Mouse (Mus musculus) ES-E14 (cell line): ENCODE results near the gene Syngap1. TPM values are rescaled to one million over a fixed set of nuclear protein-coding genes. Genes with fewer than 3 reads are reported as not detected.

Experiments used
- DNase-seq: peaks from one replicate; pipeline ENCODE4 v3.0.0-alpha.2; 2013; ENCODE audit warnings: low read depth, low spot score
- H3K27ac ChIP-seq: 2 replicates; pipeline ENCODE4 v1.5.1; 2012; ENCODE audit warnings: low read depth, mild to moderate bottlenecking, low read length, moderate library complexity, mixed read lengths; ENCODE audit not compliant: poor library complexity, insufficient read depth, severe bottlenecking
- H3K36me3 ChIP-seq: 2 replicates; pipeline ENCODE4 v1.6.1; 2012; ENCODE audit warnings: mild to moderate bottlenecking, low read length, moderate library complexity, mixed read lengths; ENCODE audit not compliant: control insufficient read depth, poor library complexity, insufficient read depth, severe bottlenecking
- H3K4me1 ChIP-seq, 2 experiments: fragments of 150-350 bp in 1 of 2; sonication (generic) in 1 of 2; 2 replicates each; pipeline ENCODE4 v1.6.1; 2012; ENCODE audit warnings: low read length in 2 of 2, mild to moderate bottlenecking in 1 of 2, mixed read lengths in 1 of 2; ENCODE audit not compliant: control insufficient read depth in 2 of 2, insufficient read depth in 2 of 2, poor library complexity in 1 of 2
- H3K4me3 ChIP-seq, 2 experiments: fragments of 150-350 bp in 1 of 2; sonication (generic) in 1 of 2; 2 replicates each; pipeline ENCODE4 v1.5.1; 2012; ENCODE audit warnings: low read length in 2 of 2, low read depth in 1 of 2, mild to moderate bottlenecking in 1 of 2, mixed read lengths in 1 of 2; ENCODE audit not compliant: insufficient read depth in 1 of 2, poor library complexity in 1 of 2, severe bottlenecking in 1 of 2
- H3K9ac ChIP-seq: 2 replicates; pipeline ENCODE4 v1.6.1; 2012; ENCODE audit warnings: low read depth, mild to moderate bottlenecking, low read length, mixed read lengths; ENCODE audit not compliant: poor library complexity, insufficient read depth, severe bottlenecking
- H3K9me3 ChIP-seq: fragments of 150-350 bp; sonication (generic); 2 replicates; pipeline ENCODE4 v1.6.1; 2012; ENCODE audit warnings: low read depth, mild to moderate bottlenecking, low read length; ENCODE audit not compliant: control insufficient read depth, insufficient read depth
- CHD2 ChIP-seq: IDR thresholded peaks from 2 replicates; pipeline ENCODE4 v1.6.1; 2014; ENCODE audit warnings: mild to moderate bottlenecking, low read depth, low read length, inconsistent platforms
- HCFC1 ChIP-seq: IDR thresholded peaks from 2 replicates; pipeline ENCODE4 v1.6.1; 2012; ENCODE audit warnings: low read length, inconsistent platforms, borderline replicate concordance; ENCODE audit not compliant: insufficient read depth
- MAFK ChIP-seq: IDR thresholded peaks from 2 replicates; pipeline ENCODE4 v1.6.1; 2014; ENCODE audit warnings: mild to moderate bottlenecking, low read depth, low read length, inconsistent platforms; ENCODE audit not compliant: insufficient read depth
- ZC3H11A ChIP-seq: IDR thresholded peaks from 2 replicates; pipeline ENCODE4 v1.6.1; 2012; ENCODE audit warnings: low read depth, mild to moderate bottlenecking, inconsistent platforms, low read length, borderline replicate concordance
- ZNF384 ChIP-seq: IDR thresholded peaks from 2 replicates; pipeline ENCODE4 v1.6.1; 2012; ENCODE audit warnings: low read depth, low read length, inconsistent platforms
- in situ Hi-C, 2 experiments: fragments of 600-800 bp; cut with MboI; formaldehyde crosslinking; loops; one replicate each; pipeline ENCODE4 v1.15.1; 2025; ENCODE audit warnings: low sequenced_read_pairs in 2 of 2, inconsistent platforms in 1 of 2; ENCODE audit not compliant: unreplicated experiment in 2 of 2
- total RNA-seq: library from RNA; depleted of rRNA; stranded (reverse); fragments of 300-350 nt; gene quantifications from 2 replicates; pipeline ENCODE4 v1.2.3, GENCODE M21; 2012

The Syngap1 gene
- total RNA-seq, 1 experiment = 6.6 TPM

- H3K9ac ChIP-seq = peak overlapping the region; percentile 68; the same call in 1 of the 2 replicates
- peaks cover 3 to 19% of the 10 kb centered on the region in 2 experiments for H3K4me1 ChIP-seq
- no peak for DNase-seq
- H3K27ac ChIP-seq = peak overlapping the region; percentile 64; the same call in 1 of the 2 replicates
- H3K9me3 ChIP-seq = no peaks in the 10 kb centered on the region
- peak overlapping the region in 1 of 2 experiments; percentile 12; a peak in 1 of 4 replicates for H3K4me3 ChIP-seq
- no peaks in the 10 kb centered on the region for H3K36me3 ChIP-seq
- TF ChIP-seq CHD2 (no peak), ZC3H11A (no peak), MAFK (no peak), HCFC1 (no peak), ZNF384 (no peak)
- in situ Hi-C loops = no loop called here
Measured at GRCm38 (mm10) chr17:26999996-27000395, 58.9 kb downstream of the Syngap1 start.

- TF ChIP-seq HCFC1 = no peak
- TF ChIP-seq ZC3H11A = peak; percentile 55; the same call in 1 of the 2 replicates
- DNase-seq = peak; percentile 86
- no peaks in the 10 kb centered on the region for H3K9me3 ChIP-seq
- H3K9ac ChIP-seq = peak overlapping the region; percentile 68; the same call in 1 of the 2 replicates
- in situ Hi-C loops = no loop called here
- H3K4me3 ChIP-seq = no peak overlapping the region; a peak in 1 of 4 replicates
- peaks cover 0 to 18% of the 10 kb centered on the region in 2 experiments; a peak in 3 of 4 replicates for H3K4me1 ChIP-seq
- H3K27ac ChIP-seq = peak overlapping the region; percentile 46; the same call in 1 of the 2 replicates
- H3K36me3 ChIP-seq = no peaks in the 10 kb centered on the region
Measured at GRCm38 (mm10) chr17:27001151-27001550, 60.1 kb downstream of the Syngap1 start.

- DNase-seq = peak; percentile 51
Measured at GRCm38 (mm10) chr17:27001889-27002288, 60.8 kb downstream of the Syngap1 start.

GRCm38 (mm10) chr17:27004431-27004830 is 63.4 kb downstream of the Syngap1 start:
- peak; percentile 86 for DNase-seq
- TF ChIP-seq MAFK (no peak), ZC3H11A (peak; percentile 44; the same call in 1 of the 2 replicates), CHD2 (no peak), ZNF384 (no peak)
- in situ Hi-C loops = no loop called here

More at GRCm38 (mm10) chr17:27001889-27002288, 60.8 kb downstream of the Syngap1 start:
- no peak for TF ChIP-seq MAFK
- TF ChIP-seq HCFC1 = no peak
- no peak for TF ChIP-seq ZNF384
- TF ChIP-seq ZC3H11A = no peak
- TF ChIP-seq CHD2 = no peak
- in situ Hi-C loops = no loop called here
- H3K4me1 ChIP-seq = peaks cover 0 to 12% of the 10 kb centered on the region in 2 experiments; a peak in 3 of 4 replicates
- H3K4me3 ChIP-seq = no peak overlapping the region
- no peak overlapping the region for H3K27ac ChIP-seq
- H3K9ac ChIP-seq = peak overlapping the region; percentile 21; the same call in 1 of the 2 replicates
- no peaks in the 10 kb centered on the region for H3K36me3 ChIP-seq
- H3K9me3 ChIP-seq = no peaks in the 10 kb centered on the region

GRCm38 (mm10) chr17:27004903-27005485 is 63.9 kb downstream of the Syngap1 start:
- no peak for DNase-seq
- peak overlapping the region; percentile 44; the same call in 1 of the 2 replicates for H3K9ac ChIP-seq
- peak overlapping the region in 1 of 2 experiments; percentile 6; a peak in 1 of 4 replicates for H3K4me3 ChIP-seq
- H3K4me1 ChIP-seq = peaks cover 7 to 23% of the 10 kb centered on the region in 2 experiments; a peak in 3 of 4 replicates
- TF ChIP-seq ZC3H11A (no peak), HCFC1 (no peak), ZNF384 (no peak), CHD2 (no peak), MAFK (no peak)
- no peak overlapping the region; the same call in 1 of the 2 replicates for H3K27ac ChIP-seq
- no peaks in the 10 kb centered on the region for H3K9me3 ChIP-seq
- in situ Hi-C loops = no loop called here
- no peaks in the 10 kb centered on the region for H3K36me3 ChIP-seq

More at GRCm38 (mm10) chr17:27004431-27004830, 63.4 kb downstream of the Syngap1 start:
- no peaks in the 10 kb centered on the region for H3K36me3 ChIP-seq
- H3K9ac ChIP-seq = peak overlapping the region; percentile 44; the same call in 1 of the 2 replicates
- peak overlapping the region in 1 of 2 experiments; percentile 6; a peak in 1 of 4 replicates for H3K4me3 ChIP-seq
- H3K27ac ChIP-seq = no peak overlapping the region; the same call in 1 of the 2 replicates
- peaks cover 7 to 18% of the 10 kb centered on the region in 2 experiments; a peak in 3 of 4 replicates for H3K4me1 ChIP-seq
- H3K9me3 ChIP-seq = no peaks in the 10 kb centered on the region
